Mouse (Mus musculus) thymus, adult 2 months (tissue): ENCODE results near the gene Cep135.

Experiments
- CTCF ChIP-seq: fragments of 200-500 bp; IDR thresholded peaks from 2 replicates; pipeline ENCODE4 v1.5.1; 2012; ENCODE audit warnings: mild to moderate bottlenecking, control low read depth, low read length, moderate library complexity, borderline replicate concordance; ENCODE audit not compliant: control insufficient read depth, poor library complexity, insufficient read depth; ENCODE audit errors: extremely low read depth
- POLR2A ChIP-seq: fragments of 200-500 bp; IDR thresholded peaks from 2 replicates; pipeline ENCODE4 v1.6.1; 2012; ENCODE audit warnings: mild to moderate bottlenecking, low read length, control low read depth, moderate library complexity; ENCODE audit not compliant: control insufficient read depth, poor library complexity, insufficient read depth; ENCODE audit errors: extremely low read depth

DNA sequence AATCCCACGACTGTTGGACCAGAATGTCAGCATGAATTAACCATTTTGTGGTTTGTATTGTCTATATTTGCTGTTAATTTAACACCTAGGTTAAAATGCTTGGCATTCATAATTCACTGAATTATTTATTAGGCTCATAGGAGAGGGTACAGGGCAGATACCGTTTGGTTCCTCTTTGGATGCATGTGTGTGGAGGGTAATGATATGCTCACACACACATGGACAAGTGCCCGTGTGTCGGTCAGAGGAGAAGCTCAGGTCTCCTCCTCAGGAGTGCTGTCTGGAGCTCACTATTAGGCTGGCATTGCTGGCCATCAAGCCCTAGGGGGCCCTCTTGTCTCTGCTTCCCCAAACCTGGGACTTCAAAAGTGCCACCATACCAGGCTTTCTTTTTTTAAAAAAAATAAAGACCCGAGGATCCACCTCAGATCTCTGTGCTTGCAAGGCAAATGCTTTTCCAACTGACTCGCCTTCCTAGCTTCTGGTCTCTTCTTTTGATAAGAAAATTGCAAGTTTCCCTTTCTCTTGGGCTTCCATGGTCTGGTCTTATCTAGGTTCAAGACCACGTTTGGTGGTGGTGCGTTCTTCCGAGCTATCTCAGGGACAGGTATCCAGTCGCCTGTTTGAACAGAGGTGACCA is 99.6 kb downstream of the Cep135 start:
- TF ChIP-seq CTCF (no peak), POLR2A (no peak)
